Mouse (Mus musculus) left cerebral cortex, postnatal 25 days (tissue): ENCODE data around the gene Ppp1r9b. TPM values are rescaled to one million over a fixed set of nuclear protein-coding genes. Genes with fewer than 3 reads are reported as not detected.

Experiments used
- DNase-seq, 2 experiments: peaks; one replicate each; pipeline ENCODE4 v3.0.0; 2022; ENCODE audit warnings: low spot score in 2 of 2, mixed read lengths in 1 of 2
- intact Hi-C: fragments of 180-260 bp; cut with DNase I; formaldehyde crosslinking; loops from one replicate; pipeline ENCODE4 v1.15.1; 2025
- total RNA-seq, 2 experiments: library from RNA; stranded (reverse); gene quantifications; 2 replicates each; pipeline ENCODE4 v1.2.3; 2021

Ppp1r9b gene
- total RNA-seq, 2 experiments from 2014 or later, result 675 to 703 TPM

- intact Hi-C loops, result loop anchor here (5.0 kb wide), 1 partner anchor 46 kb away; the partner anchor contains the start of gene Ppp1r9b
- peak in 1 of 2 experiments; percentile 35 for DNase-seq
These were observed 47.5 kb downstream of the Ppp1r9b start for GRCm38 (mm10) chr11:95038156-95038817.

GRCm38 (mm10) chr11:95038818-95039655 lies 48.2 kb downstream of the Ppp1r9b start:
- intact Hi-C loops, result loop anchor here (5.0 kb wide), 1 partner anchor 47 kb away; the partner anchor contains the start of gene Ppp1r9b
- DNase-seq, result no peak

DNA sequence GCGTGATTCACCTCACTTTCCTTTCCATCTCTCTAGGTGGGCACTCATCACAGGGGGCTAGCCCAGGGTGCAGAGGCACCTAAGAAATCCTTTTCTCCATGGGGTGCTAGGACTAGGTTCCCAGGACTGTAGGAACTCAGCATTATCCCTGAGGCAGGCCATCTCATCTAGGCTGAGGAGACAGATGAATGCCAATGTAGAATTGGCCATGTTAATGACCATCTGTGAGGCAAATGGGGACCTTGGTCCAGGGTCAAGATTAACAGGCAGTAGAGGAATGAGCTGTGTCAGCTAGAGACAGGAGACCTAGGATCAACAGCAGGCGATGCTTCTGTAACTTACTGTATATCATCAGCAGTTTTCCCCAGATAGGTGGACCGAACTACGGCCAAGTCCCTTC lies 48.9 kb downstream of the Ppp1r9b start:
- intact Hi-C loops, result loop anchor here (5.0 to 10.0 kb wide), 4 partner anchors 47 to 215 kb away; partner anchors contain the start of genes Col1a1, Ppp1r9b and Sgca
- no peak for DNase-seq

- peak in 1 of 2 experiments; percentile 62 for DNase-seq
- intact Hi-C loops, result loop anchor here (5.0 to 10.0 kb wide), 3 partner anchors 63 to 214 kb away; partner anchors contain the start of genes Col1a1 and Sgca
These were observed 49.8 kb downstream of the Ppp1r9b start for GRCm38 (mm10) chr11:95040491-95041138.

DNA sequence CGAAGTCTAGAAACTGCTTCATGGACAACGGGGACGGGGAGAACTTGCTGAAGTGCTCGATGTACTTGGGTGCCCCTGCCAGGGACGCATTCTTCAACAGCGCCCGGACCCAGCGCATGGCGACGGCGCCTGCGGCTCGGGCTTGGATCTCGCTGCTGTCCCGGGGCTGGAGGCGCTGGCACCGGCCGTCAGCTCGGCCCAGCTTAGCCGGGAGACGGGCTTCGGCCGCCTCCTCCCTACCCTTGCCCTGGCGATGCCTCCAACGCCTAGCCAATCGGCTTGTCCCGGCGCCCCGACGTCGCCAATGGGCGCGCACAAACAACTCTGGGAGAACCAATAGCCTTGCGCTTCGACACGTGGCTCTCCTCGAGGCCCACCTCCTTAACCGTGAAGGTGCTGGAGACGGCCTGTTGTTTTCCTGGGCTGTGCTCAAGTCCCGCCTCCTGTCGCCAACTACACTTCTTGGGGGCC lies 50.3 kb downstream of the Ppp1r9b start, which contains the start of gene Pdk2:
Pdk2 (minus strand) TSS at position 216 of the 471 bp plus-strand sequence.
- intact Hi-C loops, result loop anchor here (5.0 to 10.0 kb wide), 3 partner anchors 64 to 214 kb away; partner anchors contain the start of genes Col1a1 and Sgca
- peak; percentile 98 to 99 for DNase-seq

- intact Hi-C loops, result loop anchor here (5.0 to 10.0 kb wide), 3 partner anchors 65 to 213 kb away; partner anchors contain the start of genes Col1a1 and Sgca
- peak; percentile 83 to 87 for DNase-seq
These were observed 51.3 kb downstream of the Ppp1r9b start for GRCm38 (mm10) chr11:95042096-95042495.

DNA sequence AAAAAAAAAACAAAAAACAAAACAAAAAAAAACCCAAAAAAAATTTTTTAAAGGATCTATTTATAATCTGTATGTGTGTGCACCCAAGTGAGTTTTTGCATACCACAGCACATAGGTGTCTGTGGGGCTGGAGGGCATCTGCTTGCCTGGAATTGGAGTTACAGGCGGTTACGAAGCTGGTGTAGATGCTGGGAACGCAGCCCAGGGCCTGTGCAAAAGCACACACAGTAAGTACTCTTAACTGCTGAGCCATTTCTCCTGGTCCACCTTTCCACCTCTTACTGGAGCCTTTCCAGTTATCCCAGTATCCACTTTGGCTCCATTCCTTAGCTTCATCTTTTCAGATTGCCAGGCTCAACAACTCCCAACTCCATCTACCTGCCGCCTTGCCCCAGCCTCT lies 52.2 kb downstream of the Ppp1r9b start:
- no peak for DNase-seq
- intact Hi-C loops, result loop anchor here (5.0 to 10.0 kb wide), 3 partner anchors 66 to 212 kb away; partner anchors contain the start of genes Col1a1 and Sgca

DNA sequence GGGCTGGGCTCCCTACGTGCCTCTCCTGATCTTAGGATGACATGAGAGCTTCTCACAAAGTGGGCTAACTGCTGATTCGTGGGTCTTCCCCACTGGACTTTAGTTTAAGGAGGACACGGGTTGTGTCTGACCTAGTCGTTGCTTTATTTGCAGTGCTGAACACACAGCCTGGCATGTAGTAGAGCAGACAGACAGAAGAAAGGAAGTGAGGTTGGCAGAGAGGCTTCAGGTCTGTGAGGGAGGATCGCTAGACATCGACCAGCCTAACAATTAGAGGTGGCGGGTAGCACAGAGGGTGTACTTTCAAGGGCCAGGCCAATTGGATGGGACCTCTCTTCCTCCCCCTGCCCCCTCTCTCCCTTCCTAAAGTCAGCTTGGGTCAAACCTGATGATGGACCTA lies 52.8 kb downstream of the Ppp1r9b start:
- intact Hi-C loops, result loop anchor here (5.0 to 10.0 kb wide), 3 partner anchors 66 to 211 kb away; partner anchors contain the start of genes Col1a1 and Sgca
- DNase-seq, result no peak

DNA sequence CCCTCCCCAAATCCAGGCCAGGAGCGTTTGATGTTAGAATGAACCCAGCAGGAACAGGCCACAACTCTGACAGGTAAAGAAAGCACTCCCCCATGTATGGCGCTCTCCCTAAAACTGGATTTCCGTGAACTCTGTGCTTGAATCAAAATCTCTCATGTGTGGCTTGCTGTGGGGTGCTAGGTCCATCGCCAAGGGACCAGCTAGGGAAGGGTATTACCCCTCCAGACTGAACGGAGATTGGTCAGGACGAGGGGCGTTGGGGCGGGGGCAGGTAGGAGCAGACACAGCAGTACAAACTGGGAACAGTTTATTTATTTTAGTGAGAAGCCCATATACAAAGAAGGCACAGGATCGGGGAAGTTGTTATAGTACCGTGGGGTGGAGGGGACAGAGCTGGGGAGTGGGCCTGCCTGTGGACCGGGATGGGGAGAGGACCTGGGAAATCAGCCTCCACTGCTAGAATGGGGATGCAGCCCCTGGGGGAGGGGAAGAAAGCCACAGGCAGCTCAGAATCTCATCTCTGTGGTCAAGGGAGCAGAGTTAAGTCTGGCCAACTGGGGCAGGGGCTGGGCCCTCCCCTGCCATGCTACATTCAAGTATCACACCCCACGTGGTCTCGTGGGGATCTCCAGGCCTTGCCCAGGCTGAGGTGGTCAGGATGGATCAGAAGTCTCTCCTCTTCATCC lies 53.5 kb downstream of the Ppp1r9b start:
- no peak for DNase-seq
- intact Hi-C loops, result loop anchor here (5.0 to 10.0 kb wide), 3 partner anchors 67 to 210 kb away; partner anchors contain the start of genes Col1a1 and Sgca

- intact Hi-C loops, result loop anchor here (1.0 to 10.0 kb wide), 2 partner anchors 60 to 208 kb away; no protein-coding TSS in a partner anchor
- DNase-seq, result peak in 1 of 2 experiments; percentile 51
These were observed 56.3 kb downstream of the Ppp1r9b start for GRCm38 (mm10) chr11:95046980-95047680.

DNA sequence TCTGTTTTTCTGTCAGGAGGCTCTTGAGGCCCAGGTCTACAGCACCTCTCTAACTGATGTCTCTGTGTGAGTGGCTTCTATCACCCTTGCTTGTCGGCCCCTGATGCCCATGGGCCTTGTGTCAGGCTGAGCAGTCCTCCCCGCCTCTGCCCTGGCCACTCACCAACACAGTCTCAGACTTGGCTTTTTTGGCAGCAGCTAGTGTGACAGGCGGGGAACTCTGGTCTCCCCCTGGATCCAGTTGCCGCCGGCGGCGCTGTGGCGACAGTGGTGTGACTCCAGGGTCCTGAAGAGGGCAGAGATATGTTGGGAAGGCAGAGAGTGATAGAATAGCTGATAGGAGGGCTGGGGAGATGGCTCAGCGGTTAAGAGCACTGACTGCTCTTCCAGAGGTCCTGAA lies 62.2 kb downstream of the Ppp1r9b start:
- DNase-seq, result no peak
- intact Hi-C loops, result no loop called here

Other genes starting within 250 kb of the Ppp1r9b start
- under 1 TPM in 1 of 2 experiments, not detected in 1; 0.46 TPM for gene Cdc34b, start 249.3 kb upstream of the Ppp1r9b start, total RNA-seq
- not detected for gene Tmem92, start 208.3 kb upstream of the Ppp1r9b start, total RNA-seq
- gene Col1a1, start 54.8 kb upstream of the Ppp1r9b start, total RNA-seq, result 10 to 100 TPM; 22.8 to 31.9 TPM
- gene Hils1, start 23.4 kb upstream of the Ppp1r9b start, total RNA-seq, result not detected
- under 1 TPM in 1 of 2 experiments, not detected in 1; 0.46 TPM for gene Sgca, start 14.7 kb upstream of the Ppp1r9b start, total RNA-seq
- 10 to 100 TPM; 30.8 to 31.1 TPM for gene Samd14, start 18.8 kb downstream of the Ppp1r9b start, total RNA-seq
- gene Pdk2, start 50.3 kb downstream of the Ppp1r9b start, total RNA-seq, result 10 to 100 TPM; 87.3 to 88.7 TPM
- 10 to 100 TPM; 13.8 to 14.5 TPM for gene Itga3, start 85.8 kb downstream of the Ppp1r9b start, total RNA-seq
- not detected for gene Dlx3, start 129.1 kb downstream of the Ppp1r9b start, total RNA-seq
- gene Dlx4, start 155.2 kb downstream of the Ppp1r9b start, total RNA-seq, result not detected